Mouse (Mus musculus) embryonic facial prominence, embryonic 13.5 days (tissue): ENCODE measurements around the gene Speer4f2. TPM values are rescaled to one million over a fixed set of nuclear protein-coding genes. Genes with fewer than 3 reads are reported as not detected.

Experiments
- ATAC-seq: fragments of 200-750 bp; cut with Nextera tagmentation; 2 replicates; pipeline ENCODE4 v1.8.0; 2017; ENCODE audit warnings: low read depth; ENCODE audit not compliant: insufficient number of reproducible peaks, insufficient read depth, low FRiP score, low TSS enrichment
- H3K27ac ChIP-seq: fragments of 300-500 bp; sonication (generic); 2 replicates; pipeline ENCODE4 v1.5.1; 2015; ENCODE audit warnings: moderate library complexity, mild to moderate bottlenecking, inconsistent platforms
- H3K27me3 ChIP-seq: fragments of 300-500 bp; sonication (generic); 2 replicates; pipeline ENCODE4 v1.6.1; 2015; ENCODE audit warnings: mild to moderate bottlenecking, inconsistent platforms
- H3K36me3 ChIP-seq: fragments of 300-500 bp; sonication (generic); 2 replicates; pipeline ENCODE4 v1.6.1; 2015; ENCODE audit warnings: mild to moderate bottlenecking, inconsistent platforms
- H3K4me1 ChIP-seq: fragments of 300-500 bp; sonication (generic); 2 replicates; pipeline ENCODE4 v1.6.1; 2015; ENCODE audit warnings: inconsistent platforms
- H3K4me2 ChIP-seq: fragments of 300-500 bp; sonication (generic); 2 replicates; pipeline ENCODE4 v1.6.1; 2015; ENCODE audit warnings: moderate library complexity, mild to moderate bottlenecking, inconsistent platforms
- H3K4me3 ChIP-seq: fragments of 300-500 bp; sonication (generic); 2 replicates; pipeline ENCODE4 v1.5.1; 2015; ENCODE audit warnings: mild to moderate bottlenecking, inconsistent platforms
- H3K9ac ChIP-seq: fragments of 300-500 bp; sonication (generic); 2 replicates; pipeline ENCODE4 v1.6.1; 2015; ENCODE audit warnings: mild to moderate bottlenecking, inconsistent platforms
- H3K9me3 ChIP-seq: fragments of 300-500 bp; sonication (generic); 2 replicates; pipeline ENCODE4 v1.6.1; 2016; ENCODE audit warnings: inconsistent platforms
- WGBS: fragments of 180-500 bp; shearing (Covaris S2); methylation state at CpG from one replicate; pipeline ENCODE4 v1.1.7; 2015; ENCODE audit warnings: mixed read lengths; 5-methylcytosine and 5-hydroxymethylcytosine counted together
- polyA plus RNA-seq: library from polyadenylated mRNA; unstranded; fragments of >200 nt; fragmentation: Nextera tagmentation; extraction: Ambion mirVana; gene quantifications from 2 replicates; pipeline ENCODE4 v1.2.1, GENCODE M21; 2015

The Speer4f2 gene
- polyA plus RNA-seq, 1 experiment from 2014 or later = not detected

- 77% methylated on average over 4 of the region's 4 CpGs for WGBS
- H3K4me3 ChIP-seq = no peak overlapping the region
- H3K4me2 ChIP-seq = no peak overlapping the region
- H3K4me1 ChIP-seq = no peaks in the 10 kb centered on the region
- peaks cover 6% of the 10 kb centered on the region; the same call in 1 of the 2 replicates for H3K9me3 ChIP-seq
- H3K27me3 ChIP-seq = no peaks in the 10 kb centered on the region
- H3K36me3 ChIP-seq = no peaks in the 10 kb centered on the region
- no peak overlapping the region for H3K27ac ChIP-seq
- no peak overlapping the region for H3K9ac ChIP-seq
- ATAC-seq = no peak
Measured at GRCm38 (mm10) chr5:17408924-17409660, 36.1 kb downstream of the Speer4f2 start.

GRCm38 (mm10) chr5:17417201-17417600, 44.2 kb downstream of the Speer4f2 start:
- Histone ChIP-seq H3K4me1 (peaks cover 3% of the 10 kb centered on the region; the same call in 1 of the 2 replicates), H3K27me3 (no peaks in the 10 kb centered on the region), H3K4me2 (no peak overlapping the region), H3K9ac (no peak overlapping the region), H3K36me3 (no peaks in the 10 kb centered on the region), H3K27ac (no peak overlapping the region), H3K9me3 (no peaks in the 10 kb centered on the region), H3K4me3 (no peak overlapping the region)
- WGBS = 86% methylated on average over 2 of the region's 2 CpGs
- no peak for ATAC-seq

GRCm38 (mm10) chr5:17419215-17419820, 46.3 kb downstream of the Speer4f2 start:
- H3K4me3 ChIP-seq = no peak overlapping the region
- WGBS = 57% methylated on average over 1 of the region's 1 CpGs
- H3K4me1 ChIP-seq = peaks cover 3% of the 10 kb centered on the region; the same call in 1 of the 2 replicates
- no peak overlapping the region for H3K4me2 ChIP-seq
- no peak overlapping the region for H3K9ac ChIP-seq
- H3K36me3 ChIP-seq = no peaks in the 10 kb centered on the region
- H3K27ac ChIP-seq = peak overlapping the region; percentile 22; the same call in 1 of the 2 replicates
- H3K27me3 ChIP-seq = no peaks in the 10 kb centered on the region
- no peaks in the 10 kb centered on the region for H3K9me3 ChIP-seq
- no peak for ATAC-seq

GRCm38 (mm10) chr5:17419921-17420320, 46.9 kb downstream of the Speer4f2 start:
- no peaks in the 10 kb centered on the region for H3K9me3 ChIP-seq
- no peak for ATAC-seq

GRCm38 (mm10) chr5:17422225-17422624, 49.2 kb downstream of the Speer4f2 start:
- no peak overlapping the region for H3K9ac ChIP-seq
- H3K27me3 ChIP-seq = no peaks in the 10 kb centered on the region
- no peaks in the 10 kb centered on the region for H3K36me3 ChIP-seq
- H3K4me1 ChIP-seq = peaks cover 3% of the 10 kb centered on the region; the same call in 1 of the 2 replicates
- WGBS = 64% methylated on average over 1 of the region's 1 CpGs
- no peaks in the 10 kb centered on the region for H3K9me3 ChIP-seq
- no peak for ATAC-seq
- H3K4me3 ChIP-seq = no peak overlapping the region
- H3K4me2 ChIP-seq = no peak overlapping the region
- H3K27ac ChIP-seq = no peak overlapping the region

More at GRCm38 (mm10) chr5:17419921-17420320, 46.9 kb downstream of the Speer4f2 start:
- H3K4me3 ChIP-seq = no peak overlapping the region
- H3K4me1 ChIP-seq = peaks cover 3% of the 10 kb centered on the region; the same call in 1 of the 2 replicates
- no peaks in the 10 kb centered on the region for H3K27me3 ChIP-seq
- no peak overlapping the region for H3K9ac ChIP-seq
- H3K36me3 ChIP-seq = no peaks in the 10 kb centered on the region
- no peak overlapping the region for H3K27ac ChIP-seq
- H3K4me2 ChIP-seq = no peak overlapping the region

GRCm38 (mm10) chr5:17426930-17427329, 54.0 kb downstream of the Speer4f2 start:
- H3K27me3 ChIP-seq = no peaks in the 10 kb centered on the region
- H3K4me1 ChIP-seq = no peaks in the 10 kb centered on the region
- H3K9me3 ChIP-seq = no peaks in the 10 kb centered on the region
- H3K9ac ChIP-seq = no peak overlapping the region
- no peak overlapping the region for H3K27ac ChIP-seq
- no peak for ATAC-seq
- no peak overlapping the region for H3K4me3 ChIP-seq
- 79% methylated on average over 1 of the region's 1 CpGs for WGBS
- H3K36me3 ChIP-seq = no peaks in the 10 kb centered on the region
- H3K4me2 ChIP-seq = no peak overlapping the region

Other genes starting within 250 kb of the Speer4f2 start
- gene Speer4f1, start 102.9 kb downstream of the Speer4f2 start, polyA plus RNA-seq = not detected in 2 replicates
- 22.1 and 28.7 TPM in 2 replicates for gene Sema3c, start 201.1 kb downstream of the Speer4f2 start, polyA plus RNA-seq